Mouse (Mus musculus): ENCODE data around the gene Rep15. TPM values are rescaled to one million over a fixed set of nuclear protein-coding genes. Genes with fewer than 3 reads are reported as not detected.

Gene Rep15
- total RNA-seq, 1 experiment, result 0.80 TPM

- Histone ChIP-seq H3K9me3 (ENCODE audit: control insufficient read depth, insufficient read depth, low read depth, low read length) (no peaks in the 10 kb centered on the region), H3K27ac (ENCODE audit: insufficient read depth, low read depth, low read length, poor library complexity, severe bottlenecking) (no peak overlapping the region), H3K9ac (ENCODE audit: insufficient read depth, low read depth, low read length, poor library complexity, severe bottlenecking) (no peak overlapping the region), H3K4me3 (ENCODE audit: insufficient read depth in 1 of 2, low read depth in 1 of 2, low read length in 2 of 2, poor library complexity in 1 of 2, severe bottlenecking in 1 of 2) (no peak overlapping the region), H3K36me3 (ENCODE audit: control insufficient read depth, insufficient read depth, low read length, poor library complexity, severe bottlenecking) (peaks cover 18% of the 10 kb centered on the region; the same call in 1 of the 2 replicates), H3K4me1 (ENCODE audit: control insufficient read depth in 2 of 2, insufficient read depth in 2 of 2, low read length in 2 of 2, poor library complexity in 1 of 2) (no peaks in the 10 kb centered on the region)
- TF ChIP-seq MAFK (IDR thresholded peaks at IDR 0.05; ENCODE audit: insufficient read depth, low read depth, low read length) (no peak), HCFC1 (IDR thresholded peaks at IDR 0.05; ENCODE audit: borderline replicate concordance, insufficient read depth, low read length) (no peak), CHD2 (IDR thresholded peaks at IDR 0.05; ENCODE audit: low read depth, low read length) (no peak), ZC3H11A (IDR thresholded peaks at IDR 0.05; ENCODE audit: borderline replicate concordance, low read depth, low read length) (no peak)
- DNase-seq (ENCODE audit: low read depth, low spot score), result no peak
- in situ Hi-C loops (cut with MboI; ENCODE audit: low sequenced_read_pairs in 2 of 2, unreplicated experiment in 2 of 2), result no loop called here
These were observed 4.0 kb upstream of the Rep15 start for GRCm38 (mm10) chr6:147028396-147028795.

GRCm38 (mm10) chr6:147029591-147029990 is 2.8 kb upstream of the Rep15 start:
- no peak for DNase-seq (ENCODE audit: low read depth, low spot score)
- in situ Hi-C loops (cut with MboI; ENCODE audit: low sequenced_read_pairs in 2 of 2, unreplicated experiment in 2 of 2), result no loop called here
- Histone ChIP-seq H3K4me1 (ENCODE audit: control insufficient read depth in 2 of 2, insufficient read depth in 2 of 2, low read length in 2 of 2, poor library complexity in 1 of 2) (no peaks in the 10 kb centered on the region), H3K4me3 (ENCODE audit: insufficient read depth in 1 of 2, low read depth in 1 of 2, low read length in 2 of 2, poor library complexity in 1 of 2, severe bottlenecking in 1 of 2) (no peak overlapping the region), H3K9me3 (ENCODE audit: control insufficient read depth, insufficient read depth, low read depth, low read length) (no peaks in the 10 kb centered on the region), H3K9ac (ENCODE audit: insufficient read depth, low read depth, low read length, poor library complexity, severe bottlenecking) (no peak overlapping the region), H3K36me3 (ENCODE audit: control insufficient read depth, insufficient read depth, low read length, poor library complexity, severe bottlenecking) (peaks cover 18% of the 10 kb centered on the region; the same call in 1 of the 2 replicates), H3K27ac (ENCODE audit: insufficient read depth, low read depth, low read length, poor library complexity, severe bottlenecking) (no peak overlapping the region)
- TF ChIP-seq HCFC1 (IDR thresholded peaks at IDR 0.05; ENCODE audit: borderline replicate concordance, insufficient read depth, low read length) (no peak), ZNF384 (IDR thresholded peaks at IDR 0.05; ENCODE audit: low read depth, low read length) (no peak), CHD2 (IDR thresholded peaks at IDR 0.05; ENCODE audit: low read depth, low read length) (no peak), MAFK (IDR thresholded peaks at IDR 0.05; ENCODE audit: insufficient read depth, low read depth, low read length) (no peak), ZC3H11A (IDR thresholded peaks at IDR 0.05; ENCODE audit: borderline replicate concordance, low read depth, low read length) (no peak)

- H3K36me3 ChIP-seq (ENCODE audit: control insufficient read depth, insufficient read depth, low read length, poor library complexity, severe bottlenecking), result peaks cover 18% of the 10 kb centered on the region; the same call in 1 of the 2 replicates
- no peak overlapping the region for H3K27ac ChIP-seq (ENCODE audit: insufficient read depth, low read depth, low read length, poor library complexity, severe bottlenecking)
These were observed 2.1 kb upstream of the Rep15 start for GRCm38 (mm10) chr6:147030096-147030885.

GRCm38 (mm10) chr6:147042291-147043290 is 10.2 kb downstream of the Rep15 start, which contains the start of gene Mrps35:
Gene Mrps35, plus strand, starts transcription at chr6:147042764.
- Histone ChIP-seq H3K9ac (ENCODE audit: insufficient read depth, low read depth, low read length, poor library complexity, severe bottlenecking) (peak within 1 kb of the TSS; percentile 90), H3K36me3 (ENCODE audit: control insufficient read depth, insufficient read depth, low read length, poor library complexity, severe bottlenecking) (no peaks in the 10 kb centered on the region)
- in situ Hi-C loops (cut with MboI; ENCODE audit: low sequenced_read_pairs in 2 of 2, unreplicated experiment in 2 of 2), result no loop called here

More at GRCm38 (mm10) chr6:147030096-147030885, 2.1 kb upstream of the Rep15 start:
- Histone ChIP-seq H3K4me3 (ENCODE audit: insufficient read depth in 1 of 2, low read depth in 1 of 2, low read length in 2 of 2, poor library complexity in 1 of 2, severe bottlenecking in 1 of 2) (no peak overlapping the region), H3K9me3 (ENCODE audit: control insufficient read depth, insufficient read depth, low read depth, low read length) (no peaks in the 10 kb centered on the region), H3K4me1 (ENCODE audit: control insufficient read depth in 2 of 2, insufficient read depth in 2 of 2, low read length in 2 of 2, poor library complexity in 1 of 2) (no peaks in the 10 kb centered on the region), H3K9ac (ENCODE audit: insufficient read depth, low read depth, low read length, poor library complexity, severe bottlenecking) (no peak overlapping the region)
- no peak for DNase-seq (ENCODE audit: low read depth, low spot score)
- in situ Hi-C loops (cut with MboI; ENCODE audit: low sequenced_read_pairs in 2 of 2, unreplicated experiment in 2 of 2), result no loop called here
- TF ChIP-seq MAFK (IDR thresholded peaks at IDR 0.05; ENCODE audit: insufficient read depth, low read depth, low read length) (no peak), HCFC1 (IDR thresholded peaks at IDR 0.05; ENCODE audit: borderline replicate concordance, insufficient read depth, low read length) (no peak), CHD2 (IDR thresholded peaks at IDR 0.05; ENCODE audit: low read depth, low read length) (no peak), ZC3H11A (IDR thresholded peaks at IDR 0.05; ENCODE audit: borderline replicate concordance, low read depth, low read length) (no peak), ZNF384 (IDR thresholded peaks at IDR 0.05; ENCODE audit: low read depth, low read length) (no peak)

More at GRCm38 (mm10) chr6:147042291-147043290, 10.2 kb downstream of the Rep15 start, which contains the start of gene Mrps35:
- no peaks in the 10 kb centered on the region for H3K4me1 ChIP-seq (ENCODE audit: control insufficient read depth in 2 of 2, insufficient read depth in 2 of 2, low read length in 2 of 2, poor library complexity in 1 of 2)
- peak within 1 kb of the TSS; percentile 32; the same call in 1 of the 2 replicates for H3K27ac ChIP-seq (ENCODE audit: insufficient read depth, low read depth, low read length, poor library complexity, severe bottlenecking)
- peak; percentile 81 for DNase-seq (ENCODE audit: low read depth, low spot score)
- no peaks in the 10 kb centered on the region for H3K9me3 ChIP-seq (ENCODE audit: control insufficient read depth, insufficient read depth, low read depth, low read length)
- H3K4me3 ChIP-seq (ENCODE audit: insufficient read depth in 1 of 2, low read depth in 1 of 2, low read length in 2 of 2, poor library complexity in 1 of 2, severe bottlenecking in 1 of 2), result peak within 1 kb of the TSS; percentile 78 to 89
- TF ChIP-seq CHD2 (IDR thresholded peaks at IDR 0.05; ENCODE audit: low read depth, low read length) (no peak), HCFC1 (IDR thresholded peaks at IDR 0.05; ENCODE audit: borderline replicate concordance, insufficient read depth, low read length) (peak; percentile 74)

Measured in ES-E14 (cell line).